Mouse (Mus musculus) thymus, postnatal 0 days (tissue): ENCODE results near the gene Afdn. TPM values are rescaled to one million over a fixed set of nuclear protein-coding genes. Genes with fewer than 3 reads are reported as not detected.
"Not testable (repeated sequence)": the region's sequence is repeated elsewhere in the genome, so short reads cannot be mapped to it uniquely, and the experiment has no call there.

ENCODE experiments used
- DNase-seq: peaks from one replicate; pipeline ENCODE4 v3.0.0-alpha.2; 2015; ENCODE audit warnings: low spot score
- polyA plus RNA-seq: library from polyadenylated mRNA; unstranded; fragments of >200 nt; fragmentation: Nextera tagmentation; extraction: Ambion mirVana; gene quantifications from 2 replicates; pipeline ENCODE4 v1.2.1, GENCODE M21; 2015

Gene Afdn
- polyA plus RNA-seq, 1 experiment from 2014 or later, result 29.9 TPM

DNA sequence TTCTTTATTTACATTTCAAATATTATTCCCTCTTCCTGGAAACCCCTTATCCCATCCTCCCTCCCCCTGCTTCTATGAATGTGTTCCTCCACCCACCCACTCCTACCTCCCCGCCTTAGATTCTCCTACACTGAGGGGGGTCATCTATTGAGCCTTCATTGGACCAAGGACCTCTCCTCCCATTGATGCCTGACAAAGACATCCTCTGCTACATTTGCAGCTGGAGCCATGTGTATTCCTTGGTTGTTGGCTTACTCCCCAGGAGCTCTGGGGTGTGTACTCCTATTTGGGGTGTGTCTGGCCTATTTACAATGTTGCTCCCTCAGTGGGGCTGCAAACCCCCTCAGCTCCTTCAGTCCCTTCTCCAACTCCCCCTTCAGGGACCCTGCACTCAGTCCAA lies 109.9 kb downstream of the Afdn start:
- no peak for DNase-seq

DNA sequence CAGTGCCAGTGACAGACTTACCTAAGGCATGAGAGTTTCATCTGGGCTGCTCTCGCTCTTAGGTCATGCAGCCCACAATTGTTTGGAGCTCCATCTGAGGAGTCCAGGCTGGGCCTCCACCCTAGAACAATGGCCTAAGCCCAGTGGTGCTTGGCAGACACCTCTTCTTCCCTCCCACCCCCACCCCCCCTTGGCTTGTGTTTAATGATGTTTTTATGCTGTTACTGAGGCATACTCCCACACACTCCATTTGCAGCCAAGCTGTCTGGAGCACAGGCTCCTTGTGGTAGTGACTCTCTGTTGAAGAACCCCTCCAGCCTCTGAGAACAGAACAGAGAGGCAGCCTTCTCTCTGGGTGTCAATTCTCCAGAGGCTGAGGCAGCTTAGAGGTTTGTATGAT lies 113.9 kb downstream of the Afdn start:
- no peak for DNase-seq

DNA sequence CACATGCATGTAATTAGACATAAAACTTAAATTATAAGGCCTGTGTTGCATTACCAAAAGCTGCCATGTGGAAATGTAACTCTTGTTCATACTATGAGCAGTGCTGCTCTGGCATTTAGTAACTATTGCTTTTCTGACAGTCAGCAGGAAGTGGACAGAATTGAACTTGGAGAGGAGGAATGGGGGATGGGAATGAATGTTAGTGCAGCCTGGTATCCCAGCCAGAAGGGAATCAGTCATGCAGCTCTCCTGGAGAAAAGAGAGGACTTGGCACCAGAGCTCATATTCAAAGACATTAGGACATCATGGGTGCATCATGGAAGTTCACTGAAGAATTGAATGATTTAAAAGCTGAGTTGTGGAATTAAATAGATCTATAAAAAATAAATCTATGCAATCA lies 117.1 kb downstream of the Afdn start:
- DNase-seq, result no peak

DNA sequence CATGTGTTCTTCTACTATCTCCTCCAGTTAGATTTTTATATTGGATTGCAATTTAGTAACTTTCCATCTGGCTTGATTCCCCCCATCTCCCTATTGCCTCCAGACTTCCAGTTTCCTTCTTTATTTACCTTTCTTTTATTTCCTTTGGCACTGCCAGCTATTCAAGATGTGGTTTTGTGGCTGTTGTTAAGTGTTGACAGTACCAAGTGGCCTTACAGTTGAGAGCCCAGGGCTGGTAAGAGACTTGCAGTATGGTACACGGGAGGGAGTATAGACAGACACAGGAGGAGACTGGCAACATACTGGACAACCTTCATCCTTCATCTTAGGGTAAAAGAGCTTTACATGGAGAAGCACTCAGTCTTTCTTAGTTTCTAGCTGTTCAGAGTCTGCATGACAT lies 119.4 kb downstream of the Afdn start:
- DNase-seq, result no peak

DNA sequence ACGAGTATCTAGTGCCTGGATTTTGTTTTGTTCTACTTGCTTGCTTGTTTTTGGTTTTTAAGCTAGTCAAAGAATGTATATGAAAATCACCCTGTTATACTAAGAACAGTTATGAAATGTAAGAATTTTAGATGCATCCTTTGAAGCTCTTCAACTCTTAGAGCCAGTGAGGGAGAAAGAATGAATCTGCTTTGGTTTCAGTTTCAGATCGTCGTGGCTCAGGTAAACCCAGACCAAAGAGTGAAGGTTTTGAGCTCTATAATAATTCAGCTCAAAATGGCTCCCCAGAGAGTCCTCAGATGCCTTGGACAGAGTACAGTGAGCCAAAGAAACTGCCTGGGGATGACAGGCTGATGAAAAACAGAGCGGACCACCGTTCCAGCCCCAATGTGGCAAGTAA lies 123.2 kb downstream of the Afdn start:
- DNase-seq, result no peak

DNA sequence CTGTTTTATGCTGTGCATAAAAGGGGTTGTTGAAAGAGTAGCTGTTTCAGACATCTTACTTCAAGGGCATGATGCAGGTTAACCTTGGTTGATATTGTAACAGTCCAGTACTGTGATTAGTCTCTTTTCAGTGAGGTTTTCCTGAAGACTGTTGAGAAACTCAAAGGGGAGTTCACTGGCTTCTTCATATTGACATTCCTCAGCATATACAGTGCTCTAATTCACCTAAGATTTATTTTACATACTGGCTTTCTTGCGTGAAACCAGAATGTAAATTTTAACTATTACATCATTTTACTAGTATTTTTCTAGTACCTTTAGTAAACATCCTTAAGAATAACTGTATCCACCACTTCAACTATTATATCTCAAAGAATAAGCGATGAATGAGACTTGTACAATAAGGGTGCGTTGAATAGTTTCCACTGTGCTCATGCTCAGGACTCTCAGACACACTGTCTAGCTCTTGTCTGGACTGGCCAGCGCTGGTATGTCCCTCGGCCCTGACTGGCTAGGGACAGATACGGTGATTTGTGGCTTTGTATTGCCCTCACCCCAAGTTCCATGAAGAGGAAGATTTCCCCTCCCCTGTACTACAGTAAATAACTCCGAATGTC lies 129.6 kb downstream of the Afdn start:
- no peak for DNase-seq

DNA sequence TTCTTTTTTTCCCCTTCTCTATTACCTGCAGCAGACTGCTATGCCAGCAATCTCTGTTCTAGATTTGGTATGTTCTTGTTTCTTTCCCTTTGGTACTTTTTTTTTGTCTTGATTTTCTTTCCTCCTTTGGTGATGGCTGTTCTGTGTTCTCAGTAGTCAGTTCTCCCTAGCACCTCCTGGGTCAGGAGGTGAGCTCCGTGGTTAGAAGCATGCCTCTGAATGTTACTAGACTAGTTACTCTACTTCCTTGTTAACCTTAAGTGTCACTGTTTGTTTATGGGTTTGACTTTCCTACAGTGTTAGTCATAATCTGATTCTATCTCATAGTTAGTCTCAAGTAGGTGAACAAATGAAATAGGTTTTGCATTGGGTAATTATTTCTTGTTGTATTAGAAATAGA lies 130.6 kb downstream of the Afdn start:
- DNase-seq, result no peak

DNA sequence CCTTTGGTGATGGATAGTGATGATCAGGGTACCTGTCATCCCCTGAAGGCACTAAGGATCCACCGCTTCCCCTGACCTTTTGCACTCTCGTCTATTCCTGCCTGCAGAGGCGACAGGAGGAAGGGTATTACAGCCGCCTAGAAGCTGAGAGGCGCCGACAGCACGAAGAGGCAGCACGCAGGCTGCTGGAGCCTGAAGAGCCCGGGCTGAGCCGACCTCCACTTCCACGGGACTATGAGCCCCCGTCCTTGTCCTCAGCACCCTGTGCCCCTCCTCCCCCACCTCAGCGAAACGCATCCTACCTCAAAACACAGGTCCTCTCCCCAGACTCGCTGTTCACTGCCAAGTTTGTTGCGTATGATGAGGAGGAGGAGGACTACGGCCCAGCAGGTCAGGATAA lies 138.5 kb downstream of the Afdn start:
- DNase-seq, result no peak

DNA sequence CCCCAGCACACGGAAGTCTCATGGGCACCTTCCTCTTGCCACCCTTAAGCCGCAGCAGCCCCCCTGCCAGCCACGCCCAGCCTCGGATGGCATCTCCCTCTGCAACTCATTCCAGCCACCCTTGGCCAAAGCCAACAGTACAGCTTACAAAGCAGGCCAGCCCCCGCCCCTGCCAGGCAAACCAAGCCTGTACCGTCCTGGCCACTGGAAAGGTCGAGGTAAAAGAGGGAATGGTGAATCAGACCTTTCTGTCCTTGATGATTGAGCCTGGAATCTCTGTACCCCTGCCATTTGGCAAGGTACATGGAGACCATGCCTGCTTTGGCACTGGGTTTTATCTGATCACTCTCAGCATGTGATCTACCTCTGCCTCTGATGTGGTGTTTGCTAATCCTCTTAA lies 138.9 kb downstream of the Afdn start:
- DNase-seq, result no peak

DNA sequence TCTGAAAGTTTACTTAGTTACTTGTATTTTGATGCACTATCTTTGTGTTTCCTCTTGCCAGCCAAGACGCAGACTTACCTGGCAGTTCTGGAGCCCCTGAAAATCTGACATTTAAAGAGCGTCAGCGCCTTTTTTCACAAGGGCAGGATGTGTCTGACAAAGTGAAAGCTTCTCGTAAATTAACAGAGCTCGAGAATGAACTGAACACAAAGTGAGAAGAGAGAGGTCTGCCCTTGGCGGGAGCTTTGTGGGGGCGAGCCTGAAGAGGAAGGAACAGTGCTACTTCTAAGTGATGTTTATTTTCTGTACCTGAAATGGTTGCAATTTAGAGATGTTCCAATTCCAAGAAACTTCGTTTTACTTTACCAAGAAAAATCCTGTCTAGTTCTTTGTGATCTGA lies 143.5 kb downstream of the Afdn start:
- DNase-seq, result no peak

DNA sequence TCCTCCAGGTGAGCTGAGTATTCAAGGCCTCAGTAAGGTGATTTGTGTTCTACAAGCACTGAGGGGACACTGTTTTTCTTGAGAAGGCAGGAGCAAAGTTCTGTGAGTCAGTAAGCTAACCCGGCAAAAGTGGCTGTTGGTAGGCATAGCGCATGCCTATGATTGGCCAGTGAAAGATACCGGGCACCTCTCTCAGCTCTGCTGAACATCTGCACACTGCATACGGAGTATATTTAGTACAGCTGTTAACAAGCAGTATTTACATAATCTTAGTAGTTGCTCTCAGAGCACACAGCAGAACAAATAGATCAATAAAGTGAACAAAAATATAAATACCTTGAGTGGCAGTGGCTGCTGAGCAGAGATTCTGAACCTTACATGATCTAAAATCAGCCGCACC lies 146.7 kb downstream of the Afdn start:
- DNase-seq, result no peak

DNA sequence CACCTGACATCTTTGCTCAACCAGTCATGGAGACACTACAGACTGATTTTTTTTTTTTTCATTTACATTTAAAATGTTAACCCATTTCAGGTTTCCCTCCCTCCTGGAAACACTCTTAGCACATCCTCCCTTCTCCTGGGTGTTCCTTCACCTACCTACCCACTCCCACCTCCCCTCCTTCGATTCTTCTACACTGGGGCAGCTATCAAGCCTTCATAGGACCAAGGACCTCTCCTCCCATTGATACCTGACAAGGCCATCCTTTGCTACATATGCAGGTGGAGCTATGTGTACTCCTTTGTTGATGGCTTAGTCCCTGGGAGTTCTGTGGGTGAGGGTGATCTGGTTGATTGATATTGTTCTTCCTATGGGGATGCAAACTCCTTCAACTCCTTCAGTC lies 147.3 kb downstream of the Afdn start:
- no peak for DNase-seq

DNA sequence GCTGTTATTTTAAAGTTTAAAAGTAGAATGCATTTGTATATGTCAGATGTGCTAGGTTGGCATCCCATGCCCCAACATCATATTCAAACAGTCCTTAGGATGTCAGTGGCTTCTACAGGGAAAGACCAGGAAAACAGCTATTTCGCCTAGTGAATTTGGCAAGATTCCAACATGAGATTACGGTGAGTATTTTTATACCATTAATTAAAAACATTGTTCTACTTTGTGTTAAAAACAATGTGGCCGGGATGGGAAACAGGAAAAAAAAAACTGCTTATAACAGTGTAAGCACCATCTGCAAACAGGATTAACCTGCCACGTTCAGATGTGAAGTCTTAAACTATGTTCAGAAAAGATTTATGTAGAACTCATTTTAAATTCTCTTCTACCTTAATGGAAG lies 153.6 kb downstream of the Afdn start:
- DNase-seq, result no peak

DNA sequence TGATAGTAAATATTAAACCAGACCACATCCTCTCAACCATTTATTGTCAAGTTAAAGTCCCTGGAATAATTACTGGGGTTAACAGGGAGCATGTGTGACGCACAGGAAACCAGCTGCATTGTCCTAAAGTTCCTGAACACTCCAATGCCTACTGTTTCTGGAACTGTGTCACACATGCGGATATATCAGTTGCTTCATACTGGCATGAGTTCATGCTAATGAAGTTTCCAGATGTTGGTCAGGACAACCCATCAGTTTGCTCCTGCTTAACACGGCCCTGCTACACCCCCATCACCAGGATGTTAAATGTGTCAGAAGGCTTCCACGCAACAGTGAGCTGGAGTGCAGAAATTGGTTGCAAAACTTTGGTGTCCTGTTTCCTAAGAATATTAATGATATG lies 154.2 kb downstream of the Afdn start:
- no peak for DNase-seq

DNA sequence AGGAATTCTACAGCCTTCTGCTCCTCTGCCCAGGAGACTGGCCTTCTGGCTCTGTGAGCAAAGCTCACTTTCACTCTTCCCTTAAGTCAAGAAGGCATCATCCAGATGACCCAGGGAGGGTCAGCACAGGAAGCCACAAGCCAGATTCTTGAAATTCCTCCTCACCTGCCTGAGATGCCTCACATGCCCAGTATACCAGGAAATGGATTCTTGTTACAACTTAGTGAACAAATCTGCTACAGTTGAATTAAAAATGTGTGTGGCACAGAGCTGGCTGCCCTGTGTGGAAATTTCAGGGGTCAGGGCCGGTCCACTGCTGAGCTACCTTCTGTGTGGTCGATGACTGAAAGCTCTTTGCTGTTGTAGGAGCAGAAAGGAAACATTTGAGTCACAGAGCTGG lies 160.4 kb downstream of the Afdn start:
- DNase-seq, result no peak

DNA sequence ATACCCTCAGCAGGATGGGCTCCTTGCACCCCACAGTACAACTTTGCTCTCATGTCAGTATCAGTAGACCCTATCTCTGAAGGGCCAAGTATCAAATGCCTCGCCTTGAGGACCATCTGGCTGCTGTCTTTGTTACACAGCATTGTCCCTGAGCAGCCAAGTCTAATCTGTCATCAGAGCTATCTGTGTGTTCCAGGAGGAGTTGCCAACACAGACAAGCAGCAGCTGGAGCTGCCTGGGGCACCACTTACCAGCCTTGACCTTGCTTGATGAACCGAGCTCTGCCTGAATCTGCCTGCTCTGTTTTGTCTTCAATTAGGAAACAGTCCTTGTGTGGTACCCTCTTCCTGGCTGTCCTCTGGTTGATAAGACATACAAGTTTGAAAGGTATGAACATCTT lies 163.1 kb downstream of the Afdn start:
- DNase-seq, result no peak

DNA sequence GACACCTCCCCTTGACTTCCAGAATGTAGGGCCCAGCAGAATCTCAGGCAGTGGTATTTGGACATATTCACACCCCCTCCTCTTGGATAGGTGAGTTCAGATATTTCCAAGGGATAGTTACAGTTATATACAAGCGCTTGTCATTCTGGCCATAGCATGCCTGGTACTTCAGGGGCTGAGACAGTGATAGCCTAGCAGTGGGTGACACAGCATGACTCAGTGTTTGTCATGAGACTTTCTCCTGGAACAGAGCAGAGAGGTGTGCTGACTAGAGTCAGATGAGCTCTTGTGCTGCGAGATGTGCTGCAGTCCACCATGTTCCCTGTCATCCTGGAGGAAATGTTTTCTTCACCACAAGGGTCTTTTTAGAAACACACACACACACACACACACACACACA lies 164.2 kb downstream of the Afdn start:
- DNase-seq, result no peak

DNA sequence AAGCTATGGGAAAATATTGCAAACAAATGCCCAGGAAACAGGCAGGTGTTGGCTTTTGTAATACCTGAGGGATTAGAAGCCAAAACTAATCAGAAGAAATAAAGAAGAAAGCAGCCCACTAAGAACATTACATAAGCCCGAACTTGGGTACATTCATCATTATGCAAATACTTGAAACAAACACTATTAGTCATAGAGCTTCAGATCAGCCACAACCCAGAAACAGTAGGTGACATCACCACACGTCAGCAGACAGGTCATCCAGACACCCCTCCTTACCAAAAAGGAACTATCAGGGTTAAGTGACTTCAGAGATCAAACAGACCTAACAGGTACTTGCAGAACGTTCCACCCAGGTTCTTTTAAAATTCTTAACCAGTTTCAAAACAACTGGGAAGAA lies 165.6 kb downstream of the Afdn start:
- DNase-seq, result no peak

DNA sequence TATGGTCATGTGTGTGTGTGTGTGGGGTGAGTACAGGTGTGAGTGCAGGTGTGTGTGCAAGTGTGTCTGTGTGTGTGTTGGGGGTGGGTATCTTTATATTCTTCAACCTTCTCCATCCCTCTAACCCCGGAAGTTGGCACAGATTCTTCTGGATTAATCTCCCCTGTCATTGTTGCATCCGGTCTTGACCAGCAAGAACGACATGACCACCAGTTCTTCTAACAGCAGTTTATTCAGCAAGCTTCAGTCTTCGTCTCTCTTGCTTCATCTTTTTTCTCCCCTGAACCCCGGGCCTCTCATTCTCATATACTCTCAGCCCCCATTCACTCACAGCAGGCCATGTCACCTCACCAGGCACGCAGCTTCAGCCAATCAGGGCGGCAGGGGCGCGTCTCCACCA lies 170.1 kb downstream of the Afdn start:
- no peak for DNase-seq

DNA sequence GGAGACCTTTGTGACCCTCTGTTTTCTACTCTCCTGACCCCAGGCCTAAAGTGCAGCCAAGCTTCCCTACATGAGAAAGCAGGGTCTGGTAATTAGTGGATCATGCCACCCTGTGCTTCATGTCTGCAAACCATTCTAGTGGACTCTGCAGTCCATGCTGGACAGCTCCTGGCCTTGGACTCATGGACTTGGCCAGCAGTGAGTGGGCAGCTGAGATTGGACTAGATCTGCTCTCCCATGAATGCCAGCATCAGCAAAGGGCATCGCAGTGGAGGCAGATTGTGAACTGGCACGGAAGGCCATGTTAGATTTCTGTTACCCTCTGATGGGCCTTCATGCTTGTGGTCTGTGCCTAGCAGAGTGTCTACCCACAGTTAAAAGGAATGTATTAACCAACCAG lies 175.0 kb downstream of the Afdn start:
- DNase-seq, result not testable (repeated sequence)

DNA sequence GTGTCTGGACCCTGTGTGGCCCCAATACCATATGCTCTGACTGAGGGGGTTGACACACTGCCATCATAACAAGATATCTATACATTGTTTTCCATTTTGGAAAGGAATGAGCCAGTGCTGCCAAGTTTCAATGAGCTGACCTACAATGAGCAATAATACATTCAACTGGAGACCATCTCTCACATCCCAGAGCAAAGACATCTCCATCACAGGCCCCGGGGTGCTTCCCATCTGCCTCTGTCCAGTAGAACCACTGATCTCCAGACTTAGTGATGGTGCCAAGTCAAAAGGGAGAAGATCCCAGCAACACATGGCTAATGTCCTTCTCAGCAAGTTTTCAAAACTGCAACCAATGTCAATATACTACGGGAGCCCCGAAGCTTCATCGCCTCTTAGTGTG lies 177.4 kb downstream of the Afdn start:
- no peak for DNase-seq

DNA sequence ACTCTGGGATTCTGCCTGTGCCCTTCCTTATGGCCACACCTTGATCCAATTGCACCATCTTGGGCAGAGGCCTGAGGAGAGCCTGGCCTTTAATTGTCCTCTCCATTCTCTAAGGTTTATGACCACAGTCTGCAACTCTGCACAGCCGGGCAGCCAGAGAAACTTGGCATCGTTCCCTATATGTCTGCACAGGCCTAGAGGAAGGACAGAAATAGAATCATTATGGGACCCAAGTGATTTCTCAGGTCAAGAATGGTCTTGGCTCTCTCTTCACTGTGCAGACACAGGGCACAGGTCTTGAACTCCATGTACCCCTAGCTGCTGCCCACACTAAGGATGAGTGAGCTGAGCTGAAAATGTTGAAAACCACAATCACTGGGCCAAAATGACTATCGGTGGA lies 178.3 kb downstream of the Afdn start:
- DNase-seq, result no peak

DNA sequence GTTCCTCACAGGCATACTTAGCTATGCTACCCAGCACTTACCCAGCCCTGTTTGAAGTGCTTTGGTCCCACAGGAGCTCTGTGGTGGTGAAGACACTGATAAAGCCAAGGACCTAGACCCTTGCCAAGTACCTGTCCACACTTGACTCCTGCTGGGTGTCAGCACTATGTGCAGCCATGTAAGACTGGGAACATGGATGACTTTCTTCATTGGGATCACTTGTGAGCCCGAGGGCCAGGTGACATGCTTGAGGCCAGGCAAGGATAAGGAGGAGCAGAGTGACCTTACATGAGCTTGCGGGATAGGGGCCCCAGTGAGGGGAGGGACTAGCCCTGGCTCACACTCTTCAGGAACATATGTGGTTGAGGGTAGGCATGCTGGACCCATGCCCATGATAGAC lies 178.9 kb downstream of the Afdn start:
- DNase-seq, result not testable (repeated sequence)

DNA sequence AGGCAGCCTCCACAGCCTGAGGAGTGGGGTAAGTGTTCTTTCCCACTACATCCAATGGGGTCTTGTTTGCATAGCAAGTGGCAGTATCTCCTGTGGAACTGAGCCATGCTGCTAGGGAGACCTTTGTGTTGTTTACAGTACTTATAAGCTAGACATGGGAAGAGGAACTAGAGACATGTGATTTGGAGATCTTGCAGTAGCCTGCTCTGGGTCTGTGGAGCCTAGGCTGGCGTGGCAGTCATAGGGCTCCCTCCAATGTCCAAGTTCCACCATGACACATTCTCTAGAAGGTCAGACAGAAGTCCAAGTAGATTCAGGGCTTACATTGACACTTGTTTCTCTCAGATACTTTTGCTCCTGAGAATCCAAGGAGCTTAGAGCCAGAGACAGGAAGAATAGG lies 180.1 kb downstream of the Afdn start:
- DNase-seq, result no peak
